23 mouse cellular contexts compared by ENCODE assay signal in the genomic region with DNA sequence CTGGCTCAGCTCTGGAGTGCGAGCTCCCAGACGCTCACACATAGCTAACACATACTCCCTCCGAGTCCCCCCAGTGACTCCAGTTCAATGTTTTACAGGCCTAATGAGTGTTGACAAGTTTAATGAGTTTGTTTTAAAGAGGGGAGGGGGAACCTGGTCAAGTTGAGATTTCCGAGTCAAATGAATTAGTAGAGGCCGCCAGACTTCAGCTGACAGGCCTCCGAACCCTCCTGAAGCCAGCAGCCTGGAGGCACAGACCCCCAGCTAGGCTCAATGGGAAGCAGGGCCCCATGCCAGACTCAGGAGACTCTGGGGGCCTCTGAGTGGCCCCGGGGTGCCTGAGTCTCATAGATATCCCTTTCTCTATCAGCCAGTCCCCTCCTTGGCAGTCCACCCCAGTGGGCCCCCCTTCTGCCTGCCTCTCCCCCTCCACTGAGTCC. TPM values are rescaled to one million over a fixed set of nuclear protein-coding genes. Genes with fewer than 3 reads are reported as not detected.
DNase-seq lines count a peak whose midpoint lies in the region; ATAC-seq and TF ChIP-seq lines count a peak whose summit lies in the region.
"Had no signal": no experiment of that assay in that cellular context is flagged by ENCODE, and none has a peak within 500 bp of the region (broad histone marks: within the 10 kb centered on the region; RNA-seq: fewer than 3 reads in every experiment).

No protein-coding gene starts in this region.

- H3K9ac ChIP-seq in forebrain, embryonic 16.5 days (replicated peaks; ENCODE audit: low read depth, low read length) = no peak overlapping the region
- no peak overlapping the region for H3K9ac ChIP-seq in midbrain, embryonic 13.5 days (replicated peaks)
- H3K9ac ChIP-seq: limb, embryonic 15.5 days had no signal

- TF ChIP-seq CTCF in brain, embryonic 14.5 days (IDR thresholded peaks at IDR 0.05; ENCODE audit: borderline replicate concordance, extremely low read depth, insufficient read depth, insufficient read length) = no peak

- peak; percentile 39 for DNase-seq in embryo, embryonic 9.5 days (ENCODE audit: extremely low spot score)
- no peak for DNase-seq in embryo, embryonic 10 days (ENCODE audit: low spot score)
- peak; percentile 82 for DNase-seq in brain, embryonic 14.5 days (ENCODE audit: low read depth)
- DNase-seq in adrenal gland, adult 2 months = no peak
- DNase-seq in spleen, postnatal 36 days (ENCODE audit: low spot score in 2 of 2) = no peak
- DNase-seq: adrenal gland, postnatal 14 days; cerebellum, adult 9-10 months; gastrocnemius, postnatal 14 days; heart, postnatal 10 days; lung, adult 2 months; right cerebral cortex, adult 18-20 months; spleen, adult 18-20 months; thymus, postnatal 36 days had no signal

- H3K27ac ChIP-seq in forebrain, embryonic 16.5 days (ENCODE audit: low read length) = no peak overlapping the region
- peak overlapping the region; percentile 76 for H3K27ac ChIP-seq in midbrain, embryonic 13.5 days
- H3K27ac ChIP-seq: layer of hippocampus, adult 2 months; limb, embryonic 15.5 days had no signal

- TF ChIP-seq POLR2A in brain, embryonic 14.5 days (IDR thresholded peaks at IDR 0.05; ENCODE audit: borderline replicate concordance, extremely low read depth, insufficient read depth, insufficient read length, poor library complexity, severe bottlenecking) = no peak

- H3K27me3 ChIP-seq in forebrain, embryonic 16.5 days (replicated peaks; ENCODE audit: control insufficient read depth, insufficient read depth, low read length) = peaks cover 31% of the 10 kb centered on the region
- peaks cover 81% of the 10 kb centered on the region for H3K27me3 ChIP-seq in midbrain, embryonic 13.5 days

- H3K4me2 ChIP-seq in forebrain, embryonic 16.5 days (ENCODE audit: low read length) = no peak overlapping the region
- H3K4me2 ChIP-seq in midbrain, embryonic 13.5 days (replicated peaks) = no peak overlapping the region
- H3K4me2 ChIP-seq: limb, embryonic 15.5 days had no signal

- no peak overlapping the region for H3K4me3 ChIP-seq in forebrain, embryonic 16.5 days (replicated peaks; ENCODE audit: low read length)
- H3K4me3 ChIP-seq in midbrain, embryonic 13.5 days (replicated peaks) = no peak overlapping the region
- H3K4me3 ChIP-seq: layer of hippocampus, adult 2 months; limb, embryonic 15.5 days had no signal

- peak; percentile 60 for ATAC-seq in forebrain, embryonic 16.5 days
- peak; percentile 37; the same call in 1 of the 2 replicates for ATAC-seq in midbrain, embryonic 13.5 days
- ATAC-seq in monocyte, adult 5-6 weeks (replicated peaks; ENCODE audit: insufficient number of reproducible peaks, low FRiP score, low TSS enrichment, poor library complexity, severe bottlenecking) = no peak
- ATAC-seq: inflammation-experienced regulatory T-cells, adult 6 months had no signal

- peaks cover 34% of the 10 kb centered on the region for H3K4me1 ChIP-seq in forebrain, embryonic 16.5 days (replicated peaks; ENCODE audit: control insufficient read depth, insufficient read depth, low read length)
- H3K4me1 ChIP-seq in midbrain, embryonic 13.5 days (replicated peaks) = peaks cover 82% of the 10 kb centered on the region

- no peaks in the 10 kb centered on the region for H3K36me3 ChIP-seq in forebrain, embryonic 16.5 days (ENCODE audit: control insufficient read depth, insufficient read depth)
- H3K36me3 ChIP-seq in midbrain, embryonic 13.5 days = no peaks in the 10 kb centered on the region
- H3K36me3 ChIP-seq: limb, embryonic 15.5 days had no signal

- H3K9me3 ChIP-seq in forebrain, embryonic 16.5 days (ENCODE audit: control insufficient read depth, low read length) = no peaks in the 10 kb centered on the region
- no peaks in the 10 kb centered on the region for H3K9me3 ChIP-seq in midbrain, embryonic 13.5 days
- H3K9me3 ChIP-seq: limb, embryonic 15.5 days had no signal

- WGBS in forebrain, embryonic 16.5 days = 10% methylated on average over 7 of the region's 7 CpGs
- 10% methylated on average over 7 of the region's 7 CpGs for WGBS in midbrain, embryonic 13.5 days

RNA-seq across cellular contexts. Expression of a gene that starts 23.9 kb away (rescaled TPM):
- polyA plus RNA-seq in brain, embryonic 14.5 days (2012; rRNA removed) = 6.8 and 12.2 TPM in 2 replicates
- 0.15 TPM in 1 of 2 replicates, not detected in the other for polyA plus RNA-seq in forebrain, embryonic 16.5 days (2015; fragmentation: Nextera tagmentation; extraction: Ambion mirVana)
- polyA plus RNA-seq in midbrain, embryonic 13.5 days (2015; fragmentation: Nextera tagmentation; extraction: Ambion mirVana) = 4.9 and 6.5 TPM in 2 replicates
- total RNA-seq in adrenal gland, adult 2 months (2021) = not detected
- not detected in 2 replicates for polyA plus RNA-seq in adrenal gland, adult 2 months (2012; rRNA removed)
- total RNA-seq in monocyte, adult 5-6 weeks (2017) = not detected in 3 replicates
- total RNA-seq: adrenal gland, postnatal 14 days; CH12.LX; heart, postnatal 10 days; layer of hippocampus, adult 2 months; left cerebral cortex, adult 18-20 months; megakaryocyte, adult 5-6 weeks had no signal
- polyA plus RNA-seq: inflammation-experienced regulatory T-cells, adult 6 months; kidney, embryonic 16.5 days had no signal

Comparison
In these comparisons a context has a peak if more than half of its experiments do, and no peak if none do; other contexts are left out.
1. DNase-seq: peak in embryo, embryonic 9.5 days (single experiment) and brain, embryonic 14.5 days (single experiment); none in embryo, embryonic 10 days (single experiment), adrenal gland, adult 2 months (single experiment) and spleen, postnatal 36 days (0 of 2).